Mouse (Mus musculus): ENCODE results near the gene Sh3pxd2b.

- TF ChIP-seq CTCF (IDR thresholded peaks at IDR 0.05; ENCODE audit: extremely low read depth, insufficient read depth, low read length) (peak; percentile 88), POLR2A (IDR thresholded peaks at IDR 0.05; ENCODE audit: extremely low read depth, insufficient read depth, low read length) (no peak)
Measured at GRCm38 (mm10) chr11:32324609-32325008, 23.0 kb upstream of the Sh3pxd2b start.

Measured in cortical plate, adult 2 months (tissue).